Mouse (Mus musculus) gastrocnemius, postnatal 10 days (tissue): ENCODE results near the gene Clec2g. TPM values are rescaled to one million over a fixed set of nuclear protein-coding genes. Genes with fewer than 3 reads are reported as not detected.

Experiments
- DNase-seq: peaks from one replicate; pipeline ENCODE4 v3.0.0; 2021; ENCODE audit warnings: mixed read lengths
- microRNA-seq, 2 experiments: library from miRNA; unstranded; fragments of <30 nt; microRNA quantifications; one replicate each; pipeline ENCODE4 v1.2.0; 2021
- total RNA-seq, 2 experiments: library from RNA; stranded (reverse); gene quantifications; 2 replicates each; pipeline ENCODE4 v1.2.3; 2021

Clec2g gene
- total RNA-seq, 2 experiments from 2014 or later: 2.2 to 3.1 TPM

DNA sequence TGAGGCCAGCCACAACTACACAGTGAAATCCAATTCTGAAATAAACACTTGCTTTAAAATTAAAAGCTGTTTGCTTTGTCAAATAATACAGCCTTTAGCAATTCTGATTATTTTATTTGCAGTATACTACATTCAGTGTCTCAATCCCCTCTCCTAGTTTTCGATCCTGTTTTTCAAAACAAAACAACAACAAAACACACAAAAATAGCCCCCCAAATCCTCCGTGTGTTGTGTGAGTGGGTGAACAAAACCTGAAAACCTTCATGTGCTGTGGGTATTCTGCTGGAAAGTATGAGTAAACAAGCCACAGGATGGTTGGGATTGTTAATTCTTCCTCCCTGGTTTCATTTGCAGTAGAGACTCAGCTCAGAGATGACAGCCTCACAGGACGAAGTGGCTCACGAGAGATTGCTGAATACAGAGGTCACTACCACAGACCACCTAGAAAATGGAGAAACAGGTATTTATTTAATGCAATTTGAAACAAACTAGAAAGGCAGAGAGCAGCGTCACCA, 79.6 kb downstream of the Clec2g start:
- DNase-seq: no peak

DNA sequence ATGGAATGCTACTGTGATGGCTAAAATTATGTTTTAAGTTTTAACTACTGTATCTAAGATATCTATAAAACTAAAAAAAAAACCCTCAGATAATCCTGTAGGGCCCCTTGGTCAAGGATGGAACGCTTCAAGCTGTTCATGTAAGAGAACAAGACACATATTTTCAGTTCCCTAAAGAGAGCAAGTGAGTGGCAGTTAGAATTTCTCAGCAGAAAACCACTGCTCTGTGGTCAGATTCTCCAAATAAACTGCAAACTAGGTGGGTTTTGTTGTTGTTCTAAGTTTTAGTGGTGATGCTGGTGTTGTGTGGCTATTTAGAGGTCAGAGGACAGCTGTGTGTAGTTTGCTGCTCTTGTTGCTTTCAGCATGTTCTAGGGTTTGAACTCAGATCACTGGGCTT, 80.2 kb downstream of the Clec2g start:
- no peak for DNase-seq

DNA sequence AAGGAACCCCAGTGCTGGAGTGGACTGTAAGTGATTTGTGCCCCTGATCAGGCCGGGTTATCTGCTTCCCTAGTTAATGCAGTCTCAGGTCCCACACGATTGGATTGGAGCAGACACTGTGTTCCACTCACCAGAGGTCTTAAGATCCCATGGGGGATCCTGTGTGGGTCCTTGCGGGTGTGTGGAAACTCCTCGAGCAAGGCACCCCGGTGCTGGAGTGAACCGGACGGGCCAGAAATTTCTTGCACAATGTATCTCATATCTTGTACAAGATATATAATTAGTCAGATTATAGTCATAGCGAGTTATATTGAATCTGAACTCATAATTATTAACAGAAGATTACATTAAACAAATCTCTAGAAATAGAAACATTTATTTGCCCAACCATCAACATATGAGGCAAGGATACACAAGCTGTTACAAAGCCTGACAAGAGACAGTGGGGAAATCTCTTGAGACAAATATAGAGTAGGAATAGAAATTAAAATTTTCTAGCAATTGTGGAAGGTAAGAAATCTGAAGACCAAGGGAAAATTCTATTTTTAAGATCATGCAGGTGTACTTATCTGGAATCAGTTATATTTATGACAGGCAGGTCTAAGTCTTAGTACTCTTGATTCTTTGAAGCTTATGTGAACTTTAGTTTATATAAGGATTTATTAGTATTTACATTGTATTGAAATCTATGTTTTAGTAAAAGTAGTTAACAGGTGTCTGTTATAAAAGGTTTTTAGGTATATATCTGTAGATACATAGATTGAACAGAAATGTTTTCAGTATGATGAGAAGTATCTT, 93.5 kb downstream of the Clec2g start:
- DNase-seq: no peak

DNA sequence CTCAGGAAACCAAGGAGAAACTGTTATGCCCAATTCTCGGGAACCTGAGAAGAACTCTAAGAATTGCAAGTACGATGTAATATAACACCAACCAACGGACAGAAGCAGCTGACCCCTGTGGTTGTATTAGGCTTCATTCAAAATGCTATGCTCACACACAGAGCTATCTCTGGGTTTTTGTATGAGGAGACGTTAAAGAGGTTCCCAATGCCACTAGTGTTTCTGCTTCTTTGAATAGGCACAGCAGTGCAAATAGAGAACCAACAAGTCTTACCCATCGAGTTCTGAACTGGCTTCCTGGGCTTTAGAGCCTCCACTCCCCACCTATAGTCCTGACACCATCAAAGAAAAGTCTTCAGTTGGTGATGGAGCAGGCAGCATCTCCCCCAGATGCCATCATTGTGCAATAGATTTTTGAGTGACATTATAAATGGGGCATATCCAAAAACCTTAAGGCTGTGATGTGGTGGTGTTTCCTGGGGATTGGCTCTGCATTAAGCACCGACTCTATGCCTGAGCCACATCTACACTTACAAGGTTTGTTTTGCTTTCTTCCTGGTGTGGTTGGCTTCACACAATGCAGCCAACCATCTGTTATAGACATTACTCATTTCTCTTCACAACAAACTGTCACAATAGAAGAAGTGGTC, 96.1 kb downstream of the Clec2g start:
- no peak for DNase-seq

DNA sequence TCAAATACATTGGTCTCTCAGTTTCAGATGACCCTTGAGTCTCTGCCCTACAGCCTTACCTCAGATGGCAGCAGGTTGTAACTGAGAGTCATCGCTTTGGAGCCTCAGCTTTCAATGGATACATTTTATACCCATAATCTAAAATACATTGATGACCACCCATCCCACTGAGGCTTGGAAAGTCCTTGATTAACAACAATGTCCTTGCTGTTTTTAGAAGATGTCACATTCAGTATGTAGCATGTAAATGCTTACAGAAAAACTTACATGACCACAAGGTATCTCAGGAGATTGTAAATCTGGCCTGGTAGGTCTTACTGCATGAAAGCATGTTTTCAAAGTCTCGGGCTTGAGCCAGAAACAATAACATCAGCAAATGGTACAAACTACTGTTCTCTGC, 96.8 kb downstream of the Clec2g start:
- no peak for DNase-seq

DNA sequence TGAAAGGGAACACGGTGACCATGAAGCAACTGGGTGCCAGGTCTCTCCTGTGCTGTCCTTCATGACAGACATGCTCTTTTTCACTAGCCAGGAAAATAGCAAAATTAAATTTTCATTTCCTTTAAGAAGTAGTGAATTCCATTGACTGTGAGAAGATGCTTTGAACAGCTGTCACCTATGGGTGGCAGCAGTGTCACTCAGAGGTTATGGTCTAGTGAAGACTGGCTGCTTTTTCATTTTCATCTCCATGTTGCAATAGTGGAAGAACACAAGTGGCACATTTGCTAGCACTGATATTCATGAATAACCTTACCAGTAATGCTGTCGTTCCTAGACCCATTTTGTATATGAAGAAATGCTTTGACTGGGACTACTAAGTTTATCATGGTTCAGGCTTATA, 99.2 kb downstream of the Clec2g start:
- DNase-seq: no peak

Small RNA genes lying within 50 kb of the gene (microRNA-seq; reads per million reads assigned to microRNA genes)
- gene Gm27336 (0 reads per million in 2 experiments), gene Mir7649 (0 reads per million in 2 experiments)

Other genes with a start within 250 kb of the Clec2g start
- not detected for gene Klrb1, start 211.3 kb upstream of the Clec2g start, total RNA-seq
- under 1 TPM in 1 of 2 experiments, not detected in 1; 0.14 TPM for gene Klrb1c, start 145.2 kb upstream of the Clec2g start, total RNA-seq
- not detected for gene Gm44511, start 108.1 kb upstream of the Clec2g start, total RNA-seq
- gene Klrb1b, start 108.0 kb upstream of the Clec2g start, total RNA-seq: not detected
- gene Clec2i, start 46.8 kb upstream of the Clec2g start, total RNA-seq: under 1 TPM in 1 of 2 experiments, not detected in 1; 0.16 TPM
- under 1 TPM; 0.14 to 0.54 TPM for gene BC035044, start 43.3 kb upstream of the Clec2g start, total RNA-seq
- gene Klrb1f, start 111.5 kb downstream of the Clec2g start, total RNA-seq: not detected
- under 1 TPM; 0.47 to 0.92 TPM for gene Clec2e, start 166.5 kb downstream of the Clec2g start, total RNA-seq
- 10 to 100 TPM; 45.3 to 49.5 TPM for gene Clec2d, start 246.2 kb downstream of the Clec2g start, total RNA-seq